Mouse (Mus musculus) adrenal gland (tissue): ENCODE data around the gene Ptprd.

Experiments
- intact Hi-C: fragments of 180-260 bp; cut with DNase I; formaldehyde crosslinking; loops from one replicate; pipeline ENCODE4 v1.15.1; 2025

Ptprd gene

GRCm38 (mm10) chr4:76239063-76239462, 1972.7 kb downstream of the Ptprd start:
- intact Hi-C loops, result no loop called here

- intact Hi-C loops, result no loop called here
Measured at GRCm38 (mm10) chr4:76238577-76238976, 1973.2 kb downstream of the Ptprd start.

GRCm38 (mm10) chr4:76237827-76238226, 1973.9 kb downstream of the Ptprd start:
- intact Hi-C loops, result no loop called here

- intact Hi-C loops, result loop anchor here (2.0 kb wide), 1 partner anchor 45 kb away; no protein-coding TSS in a partner anchor
Measured at GRCm38 (mm10) chr4:76223720-76224119, 1988.0 kb downstream of the Ptprd start.

- intact Hi-C loops, result no loop called here
Measured at GRCm38 (mm10) chr4:76222520-76222919, 1989.2 kb downstream of the Ptprd start.

GRCm38 (mm10) chr4:76218065-76218464, 1993.7 kb downstream of the Ptprd start:
- intact Hi-C loops, result no loop called here

GRCm38 (mm10) chr4:76215141-76215540, 1996.6 kb downstream of the Ptprd start:
- intact Hi-C loops, result no loop called here

- intact Hi-C loops, result no loop called here
Measured at GRCm38 (mm10) chr4:76199321-76199720, 2012.4 kb downstream of the Ptprd start.

- intact Hi-C loops, result no loop called here
Measured at GRCm38 (mm10) chr4:76194762-76195161, 2017.0 kb downstream of the Ptprd start.

GRCm38 (mm10) chr4:76193496-76193895, 2018.3 kb downstream of the Ptprd start:
- intact Hi-C loops, result no loop called here

- intact Hi-C loops, result no loop called here
Measured at GRCm38 (mm10) chr4:76192031-76192430, 2019.7 kb downstream of the Ptprd start.

- intact Hi-C loops, result no loop called here
Measured at GRCm38 (mm10) chr4:76190788-76191187, 2021.0 kb downstream of the Ptprd start.

GRCm38 (mm10) chr4:76183095-76183494, 2028.7 kb downstream of the Ptprd start:
- intact Hi-C loops, result no loop called here

GRCm38 (mm10) chr4:76179497-76179896, 2032.3 kb downstream of the Ptprd start:
- intact Hi-C loops, result loop anchor here (2.0 kb wide), 1 partner anchor 45 kb away; no protein-coding TSS in a partner anchor

GRCm38 (mm10) chr4:76175086-76175485, 2036.7 kb downstream of the Ptprd start:
- intact Hi-C loops, result no loop called here

- intact Hi-C loops, result no loop called here
Measured at GRCm38 (mm10) chr4:76155750-76156149, 2056.0 kb downstream of the Ptprd start.

GRCm38 (mm10) chr4:76154190-76154589, 2057.6 kb downstream of the Ptprd start:
- intact Hi-C loops, result no loop called here

- intact Hi-C loops, result no loop called here
Measured at GRCm38 (mm10) chr4:76144925-76145324, 2066.8 kb downstream of the Ptprd start.

- intact Hi-C loops, result no loop called here
Measured at GRCm38 (mm10) chr4:76144333-76144732, 2067.4 kb downstream of the Ptprd start.

- intact Hi-C loops, result no loop called here
Measured at GRCm38 (mm10) chr4:76137901-76138300, 2073.9 kb downstream of the Ptprd start.

- intact Hi-C loops, result no loop called here
Measured at GRCm38 (mm10) chr4:76136625-76137024, 2075.1 kb downstream of the Ptprd start.

- intact Hi-C loops, result no loop called here
Measured at GRCm38 (mm10) chr4:76091845-76092244, 2119.9 kb downstream of the Ptprd start.

GRCm38 (mm10) chr4:76089866-76090265, 2121.9 kb downstream of the Ptprd start:
- intact Hi-C loops, result no loop called here

- intact Hi-C loops, result no loop called here
Measured at GRCm38 (mm10) chr4:76076051-76076450, 2135.7 kb downstream of the Ptprd start.
